8 mouse cellular contexts compared by ENCODE assay signal in genomic region chr15:85735836-85736190, GRCm38 (mm10). TPM values are rescaled to one million over a fixed set of nuclear protein-coding genes. Genes with fewer than 3 reads are reported as not detected.
DNase-seq lines count a peak whose midpoint lies in the region; ATAC-seq and TF ChIP-seq lines count a peak whose summit lies in the region.

No protein-coding gene starts in this region.

- H3K9me3 ChIP-seq in heart, embryonic 10.5 days: no peaks in the 10 kb centered on the region
- H3K9me3 ChIP-seq in CH12.LX (replicated peaks; ENCODE audit: low read length): no peaks in the 10 kb centered on the region
- no peaks in the 10 kb centered on the region for H3K9me3 ChIP-seq in forebrain, embryonic 16.5 days (ENCODE audit: control insufficient read depth, low read length)
- H3K9me3 ChIP-seq in liver, embryonic 16.5 days (replicated peaks; ENCODE audit: control insufficient read depth, low read length): no peaks in the 10 kb centered on the region

- TF ChIP-seq RAD21 in CH12.LX (IDR thresholded peaks at IDR 0.05; ENCODE audit: low read depth, low read length): no peak

- no peak for TF ChIP-seq POLR2A in CH12.LX (IDR thresholded peaks at IDR 0.05; ENCODE audit: low read depth, low read length)

- peak overlapping the region; percentile 57 for H3K27ac ChIP-seq in heart, embryonic 10.5 days
- H3K27ac ChIP-seq in CH12.LX (ENCODE audit: insufficient read depth, low read depth): no peak overlapping the region
- no peak overlapping the region for H3K27ac ChIP-seq in forebrain, embryonic 16.5 days (ENCODE audit: low read length)
- peak overlapping the region; percentile 74 for H3K27ac ChIP-seq in liver, embryonic 16.5 days (ENCODE audit: low read length)

- no peak for TF ChIP-seq CTCF in CH12.LX (conservative IDR thresholded peaks at IDR 0.05 in 1 of 2, IDR thresholded peaks at IDR 0.05 in 1 of 2; ENCODE audit: low read depth in 2 of 2, low read length in 2 of 2)

- H3K36me3 ChIP-seq in heart, embryonic 10.5 days: no peaks in the 10 kb centered on the region
- H3K36me3 ChIP-seq in CH12.LX (replicated peaks in 1 of 2; ENCODE audit: control insufficient read depth in 1 of 2, insufficient read depth in 1 of 2, low read length in 1 of 2): no peaks in the 10 kb centered on the region
- no peaks in the 10 kb centered on the region for H3K36me3 ChIP-seq in forebrain, embryonic 16.5 days (ENCODE audit: control insufficient read depth, insufficient read depth)
- no peaks in the 10 kb centered on the region for H3K36me3 ChIP-seq in liver, embryonic 16.5 days (ENCODE audit: control insufficient read depth, insufficient read depth)

- H3K27me3 ChIP-seq in heart, embryonic 10.5 days (ENCODE audit: insufficient read depth, poor library complexity, severe bottlenecking): peaks cover 92% of the 10 kb centered on the region
- H3K27me3 ChIP-seq in CH12.LX (replicated peaks): peaks cover 87% of the 10 kb centered on the region
- peaks cover 51% of the 10 kb centered on the region for H3K27me3 ChIP-seq in forebrain, embryonic 16.5 days (replicated peaks; ENCODE audit: control insufficient read depth, insufficient read depth, low read length)
- H3K27me3 ChIP-seq in liver, embryonic 16.5 days (ENCODE audit: control insufficient read depth, insufficient read depth, low read depth, low read length): peaks cover 35% of the 10 kb centered on the region

- no peak for DNase-seq in heart, embryonic 10.5 days (ENCODE audit: low spot score)
- no peak for DNase-seq in heart, adult 8-10 months (ENCODE audit: low spot score)
- DNase-seq in CH12.LX (ENCODE audit: extremely low read depth): no peak
- DNase-seq in cerebellum, adult 8-10 months: no peak
- no peak for DNase-seq in layer of hippocampus, adult 9-11 months
- DNase-seq in gastrocnemius, adult 8-10 months (ENCODE audit: low spot score in 2 of 2): no peak

- dilution Hi-C loops in CH12.LX (cut with MboI; ENCODE audit: extremely low pct_ligation_motif_present, extremely low pct_unique_long_range_greater_than_20kb, low sequenced_read_pairs): no loop called here

- peak overlapping the region; percentile 62 for H3K4me2 ChIP-seq in CH12.LX (ENCODE audit: insufficient read depth, low read depth, poor library complexity, severe bottlenecking)
- peak overlapping the region; percentile 77 for H3K4me2 ChIP-seq in forebrain, embryonic 16.5 days (ENCODE audit: low read length)
- H3K4me2 ChIP-seq in liver, embryonic 16.5 days (ENCODE audit: low read depth, low read length): peak overlapping the region; percentile 66

- under 1% methylated on average over 25 of the region's 25 CpGs for WGBS in heart, embryonic 10.5 days
- WGBS in forebrain, embryonic 16.5 days: 2% methylated on average over 25 of the region's 25 CpGs
- 1% methylated on average over 25 of the region's 25 CpGs for WGBS in liver, embryonic 16.5 days (ENCODE audit: insufficient replicate concordance)

- H3K4me1 ChIP-seq in heart, embryonic 10.5 days: peaks cover 16% of the 10 kb centered on the region
- H3K4me1 ChIP-seq in CH12.LX (ENCODE audit: control insufficient read depth in 1 of 2, insufficient read depth in 2 of 2): peaks cover 8% of the 10 kb centered on the region in 2 experiments; a peak in 2 of 4 replicates
- H3K4me1 ChIP-seq in forebrain, embryonic 16.5 days (replicated peaks; ENCODE audit: control insufficient read depth, insufficient read depth, low read length): peaks cover 13% of the 10 kb centered on the region
- no peaks in the 10 kb centered on the region; the same call in 1 of the 2 replicates for H3K4me1 ChIP-seq in liver, embryonic 16.5 days (ENCODE audit: control insufficient read depth, low read depth, low read length)

- H3K9ac ChIP-seq in CH12.LX (ENCODE audit: insufficient read depth, low read depth): no peak overlapping the region
- peak overlapping the region; percentile 55 for H3K9ac ChIP-seq in forebrain, embryonic 16.5 days (replicated peaks; ENCODE audit: low read depth, low read length)
- H3K9ac ChIP-seq in liver, embryonic 16.5 days (ENCODE audit: low read depth, low read length): peak overlapping the region; percentile 47

- TF ChIP-seq EP300 in CH12.LX (IDR thresholded peaks at IDR 0.05; ENCODE audit: low read length): no peak

- no peak; the same call in 1 of the 2 replicates for ATAC-seq in forebrain, embryonic 16.5 days
- peak; percentile 33 for ATAC-seq in liver, embryonic 16.5 days (ENCODE audit: low read depth)

- H3K79me2 ChIP-seq in CH12.LX (replicated peaks; ENCODE audit: control insufficient read depth, extremely low read depth, insufficient read depth, poor library complexity, severe bottlenecking): no peaks in the 10 kb centered on the region

- in situ Hi-C loops in CH12.LX (cut with MboI; ENCODE audit: low pct_ligation_motif_present, low pct_unique_long_range_greater_than_20kb, low sequenced_read_pairs): loop anchor here (25.0 kb wide), 1 partner anchor 301 kb away; the partner anchor contains the start of gene Celsr1

- peak overlapping the region; percentile 79 for H3K4me3 ChIP-seq in heart, embryonic 10.5 days
- H3K4me3 ChIP-seq in CH12.LX (replicated peaks in 1 of 3; ENCODE audit: low read depth in 2 of 3, low read length in 2 of 3, poor library complexity in 1 of 3): peak overlapping the region in 2 of 3 experiments; percentile 44 to 81
- H3K4me3 ChIP-seq in forebrain, embryonic 16.5 days (replicated peaks; ENCODE audit: low read length): peak overlapping the region; percentile 56
- peak overlapping the region; percentile 58 for H3K4me3 ChIP-seq in liver, embryonic 16.5 days (ENCODE audit: low read depth, low read length)

TF ChIP-seq in CH12.LX, 34 proteins besides CTCF, POLR2A, EP300 and RAD21:
- TF ChIP-seq PAX5 (IDR thresholded peaks at IDR 0.05; ENCODE audit: low read length) (no peak), ETS1 (conservative IDR thresholded peaks at IDR 0.05; ENCODE audit: low read depth, low read length) (no peak), ZC3H11A (IDR thresholded peaks at IDR 0.05; ENCODE audit: low read depth, low read length) (no peak), GABPA (IDR thresholded peaks at IDR 0.05; ENCODE audit: insufficient replicate concordance, low read depth, low read length) (no peak), HCFC1 (IDR thresholded peaks at IDR 0.05; ENCODE audit: low read depth, low read length) (no peak), MAX (IDR thresholded peaks at IDR 0.05; ENCODE audit: low read length) (no peak), SMC3 (IDR thresholded peaks at IDR 0.05; ENCODE audit: low read depth, low read length) (no peak), UBTF (IDR thresholded peaks at IDR 0.05; ENCODE audit: low read depth, low read length) (no peak), CHD1 (IDR thresholded peaks at IDR 0.05; ENCODE audit: low read depth, low read length) (no peak), CHD2 (IDR thresholded peaks at IDR 0.05; ENCODE audit: low read length) (no peak), TBP (conservative IDR thresholded peaks at IDR 0.05; ENCODE audit: low read depth, low read length) (no peak), ELF1 (IDR thresholded peaks at IDR 0.05; ENCODE audit: low read depth, low read length) (no peak)

RNA-seq across cellular contexts. Expression of gene Ppara, which starts 1.0 kb away (rescaled TPM):
- 0.88 and 2.0 TPM in 2 replicates for polyA plus RNA-seq in heart, embryonic 10.5 days (2016; fragmentation: Nextera tagmentation; extraction: Ambion mirVana)
- 10 to 100 TPM; 50.2 to 79.0 (median 59.5) TPM for total RNA-seq in heart, adult 8-10 months (2022)
- total RNA-seq in CH12.LX (2012; rRNA removed) (not detected in 2 replicates), CH12.LX (2014; rRNA removed) (not detected in 2 replicates)
- not detected in 2 replicates for polyA plus RNA-seq in CH12.LX (2012; ENCODE audit: insufficient read length, low read depth)
- polyA plus RNA-seq in forebrain, embryonic 16.5 days (2015; fragmentation: Nextera tagmentation; extraction: Ambion mirVana): 0.90 and 1.6 TPM in 2 replicates
- 41.8 and 51.3 TPM in 2 replicates for polyA plus RNA-seq in liver, embryonic 16.5 days (2015; fragmentation: Nextera tagmentation; extraction: Ambion mirVana)
- total RNA-seq in gastrocnemius, adult 8-10 months (2022): 10 to 100 TPM; 10.5 to 19.6 (median 14.7) TPM

Comparison
In these comparisons a context has a peak if more than half of its experiments do, and no peak if none do; other contexts are left out.
1. H3K27ac ChIP-seq: peak in heart, embryonic 10.5 days (single experiment) and liver, embryonic 16.5 days (single experiment); none in CH12.LX (single experiment) and forebrain, embryonic 16.5 days (single experiment).
2. RNA of gene Ppara, which starts 1.0 kb away (polyA plus RNA-seq): 41.8 to 51.3 TPM in liver, embryonic 16.5 days; 0.90 to 1.6 TPM in forebrain, embryonic 16.5 days, 0.88 to 2.0 TPM in heart, embryonic 10.5 days and not detected in CH12.LX; every median in the first group is over 10 times any median in the second.
3. Peak in every context shown above with its lines, with median percentiles within 50 percentile points of each other: H3K4me3 ChIP-seq and H3K4me2 ChIP-seq.